Mouse (Mus musculus) duodenum, adult 2 months (tissue): ENCODE data around the gene Nos2. TPM values are rescaled to one million over a fixed set of nuclear protein-coding genes. Genes with fewer than 3 reads are reported as not detected.

Experiments used
- polyA plus RNA-seq: library from polyadenylated mRNA; depleted of rRNA; stranded (reverse); fragments of >200 nt; gene quantifications from 2 replicates; pipeline ENCODE4 v1.2.3, GENCODE M21; 2012; ENCODE audit warnings: low replicate concordance; rRNA removed

Gene Nos2
- polyA plus RNA-seq = 1.7 and 5.6 TPM in 2 replicates

GRCm38 (mm10) chr11:78920411-78920939 is at the start of gene Nos2:
Nos2 (plus strand) TSS chr11:78920787.

DNA sequence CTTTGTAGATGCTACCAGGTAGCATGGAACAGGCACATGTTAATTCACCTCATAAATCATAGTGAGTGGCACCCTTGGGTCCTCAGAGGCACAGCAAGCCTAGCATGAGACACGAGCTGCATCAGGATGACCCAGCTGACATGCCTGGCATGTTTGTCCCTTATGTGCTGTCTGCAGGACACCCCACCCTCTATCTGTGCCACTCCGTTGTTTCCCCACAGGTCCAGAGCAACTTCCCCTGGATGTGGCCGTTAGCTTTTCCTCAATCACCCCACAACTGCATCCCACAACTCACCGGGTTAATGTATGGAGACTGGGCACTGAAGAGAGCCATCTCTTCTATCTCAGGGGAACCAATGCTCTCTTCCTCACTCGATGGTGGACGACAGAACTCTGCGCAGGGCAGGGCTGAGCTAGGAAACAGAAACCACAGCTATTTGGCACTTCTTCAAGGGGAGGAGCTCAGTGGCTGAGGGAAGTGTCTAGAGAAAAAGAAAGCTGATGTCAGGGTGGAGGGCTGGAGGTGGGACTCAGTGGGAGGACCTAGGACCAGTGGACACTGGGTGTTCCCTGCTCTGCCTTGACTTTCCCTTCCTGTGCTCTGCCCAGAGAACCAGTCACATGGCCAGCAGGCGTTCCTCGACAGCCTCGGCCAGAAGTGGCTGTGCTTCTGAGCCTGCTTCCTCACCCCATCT is 64.0 kb downstream of the Nos2 start, which contains the start of gene Lgals9:
Lgals9 (minus strand) TSS at position 464 of the 695 bp plus-strand sequence.

Other genes starting within 250 kb of the Nos2 start
- 6.2 and 7.0 TPM in 2 replicates for gene Nlk, start 223.4 kb upstream of the Nos2 start, polyA plus RNA-seq
- gene Ccnq, start 169.1 kb upstream of the Nos2 start, polyA plus RNA-seq = 31.3 and 36.5 TPM in 2 replicates
- gene Lyrm9, start 94.2 kb upstream of the Nos2 start, polyA plus RNA-seq = 22.0 and 23.5 TPM in 2 replicates
- 404 and 515 TPM in 2 replicates for gene Lgals9, start 64.2 kb downstream of the Nos2 start, polyA plus RNA-seq
- 60.1 and 61.3 TPM in 2 replicates for gene Ksr1, start 225.6 kb downstream of the Nos2 start, polyA plus RNA-seq